Mouse (Mus musculus) C2C12 (cell line): Measurements from ENCODE around the gene Coro2b.

Source experiments
- CEBPB ChIP-seq: IDR thresholded peaks from one replicate; pipeline ENCODE4 v1.6.1; 2011; ENCODE audit warnings: low read depth, mild to moderate bottlenecking, control low read depth, moderate library complexity
- CTCF ChIP-seq: IDR thresholded peaks from one replicate; pipeline ENCODE4 v1.5.1; 2011; ENCODE audit not compliant: control insufficient read depth, insufficient read depth, insufficient read length
- FOSL1 ChIP-seq: IDR thresholded peaks from one replicate; pipeline ENCODE4 v1.8.0; 2011; ENCODE audit warnings: mild to moderate bottlenecking, low read length; ENCODE audit not compliant: poor library complexity, insufficient read depth, severe bottlenecking
- MAX ChIP-seq: IDR thresholded peaks from one replicate; pipeline ENCODE4 v1.6.1; 2011; ENCODE audit warnings: mild to moderate bottlenecking, control low read depth
- MYOD1 ChIP-seq: IDR thresholded peaks from one replicate; pipeline ENCODE4 v1.6.1; 2011; ENCODE audit warnings: low read depth; ENCODE audit not compliant: control insufficient read depth, insufficient read length
- MYOG ChIP-seq: IDR thresholded peaks from one replicate; pipeline ENCODE4 v1.6.1; 2011; ENCODE audit not compliant: control insufficient read depth, insufficient read length; ENCODE audit errors: extremely low read depth
- USF1 ChIP-seq: IDR thresholded peaks from one replicate; pipeline ENCODE4 v1.6.1; 2011; ENCODE audit warnings: low read depth, mild to moderate bottlenecking, control low read depth, moderate library complexity

DNA sequence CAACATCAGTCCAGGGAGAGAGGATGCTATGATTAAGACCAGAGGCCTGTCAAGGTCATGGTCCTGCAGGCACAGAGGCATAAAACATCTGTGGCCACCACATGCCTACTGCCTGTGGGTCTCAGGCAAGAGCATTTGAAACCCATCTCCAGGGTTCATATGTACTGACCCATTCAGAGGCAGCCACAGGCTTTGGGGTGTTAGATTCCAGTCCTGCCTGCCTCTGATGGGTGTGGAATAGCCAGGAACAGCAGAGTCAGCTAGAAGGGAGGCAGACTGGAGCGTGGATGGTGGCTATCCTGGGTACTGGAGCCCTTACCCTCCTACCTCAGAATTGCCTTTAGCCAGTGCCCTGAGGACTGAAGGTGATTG is 69.4 kb downstream of the Coro2b start:
- TF ChIP-seq CTCF (no peak), MYOD1 (no peak), CEBPB (no peak), MAX (no peak), USF1 (no peak), MYOG (no peak), FOSL1 (no peak)
